Mouse (Mus musculus): ENCODE results near the gene Papola.

Papola gene

DNA sequence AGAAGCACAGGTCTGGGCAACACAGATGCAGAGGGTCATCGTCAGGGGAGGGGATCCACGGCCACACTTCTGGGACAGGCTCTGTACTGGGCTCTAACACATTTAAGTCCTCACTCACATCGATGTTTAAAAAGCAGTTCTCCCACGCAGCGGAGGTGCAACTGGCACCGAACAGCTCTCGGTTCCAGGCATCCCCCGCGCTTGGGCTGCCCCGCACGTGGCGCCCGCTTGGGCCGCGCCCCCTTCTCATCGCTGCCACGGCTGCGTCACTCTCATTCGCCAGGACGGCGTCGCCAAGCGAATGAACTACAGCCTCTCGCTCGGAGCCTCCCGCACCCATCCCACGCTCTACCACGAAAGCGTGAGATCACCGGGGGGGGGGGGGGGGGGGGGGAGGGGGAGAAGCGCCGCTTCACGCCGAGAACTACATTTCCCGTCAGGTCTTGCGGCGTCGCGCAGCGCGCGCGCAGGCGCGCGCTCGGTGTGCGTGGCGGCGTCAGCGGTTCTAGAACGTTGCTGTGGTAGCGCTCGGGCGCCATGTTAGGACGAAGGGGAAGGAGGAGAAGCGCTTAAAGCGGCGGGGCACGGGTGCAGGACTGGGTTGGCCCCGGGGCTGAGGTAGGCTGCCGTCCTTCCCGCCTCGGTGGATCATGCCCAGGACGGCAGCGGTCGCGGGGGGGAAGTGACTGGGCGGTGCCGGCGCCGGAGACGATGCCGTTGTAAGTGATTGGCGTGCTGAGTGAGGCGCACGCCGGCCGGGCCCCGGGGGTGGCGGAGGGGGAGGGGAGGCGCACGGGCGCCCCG lies at the start of gene Papola:
Papola (plus strand) TSS at position 499 of the 804 bp plus-strand sequence.
- peak; percentile 69 for DNase-seq (ENCODE audit: low read depth, low spot score)

GRCm38 (mm10) chr12:105735226-105735888 lies 49.1 kb upstream of the Papola start:
- DNase-seq (ENCODE audit: low read depth, low spot score) = no peak

GRCm38 (mm10) chr12:105735889-105736251 lies 48.6 kb upstream of the Papola start:
- no peak for DNase-seq (ENCODE audit: low read depth, low spot score)

DNA sequence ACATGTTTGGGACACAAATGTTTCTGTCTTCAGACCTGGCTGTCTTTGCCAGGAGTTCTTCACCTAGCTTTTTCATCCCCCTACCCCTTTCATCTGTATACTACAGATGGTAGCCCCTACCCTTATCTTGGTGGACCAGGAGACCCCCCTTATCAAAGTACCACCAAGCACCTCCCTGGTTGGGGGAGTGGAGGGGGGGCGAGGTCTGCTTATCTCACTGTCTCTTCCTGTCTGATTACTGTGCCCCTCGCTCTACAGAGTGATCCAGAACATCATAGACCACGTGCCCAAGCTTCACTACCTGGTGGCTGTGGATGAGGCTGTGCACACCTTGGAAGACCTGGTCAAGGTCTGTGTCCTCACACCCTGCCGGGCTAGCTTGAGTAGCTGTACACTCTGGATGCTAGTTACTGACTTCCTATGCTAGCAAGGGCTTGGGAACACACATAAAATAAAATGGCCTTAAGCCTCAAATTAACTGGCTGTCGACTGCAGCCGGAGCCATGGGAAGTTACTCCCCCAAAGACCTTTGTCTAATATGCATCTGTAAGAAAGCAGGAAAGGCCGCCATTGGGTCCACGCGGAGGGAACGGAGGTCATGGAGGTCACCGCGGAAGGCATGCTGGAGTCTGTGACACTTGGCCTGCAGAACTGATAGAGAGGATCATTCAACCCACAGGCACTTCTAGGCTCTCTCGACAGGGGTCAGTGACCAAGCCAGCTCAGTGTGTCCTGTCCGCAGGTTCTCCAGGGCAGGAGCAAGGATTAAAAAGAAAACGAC lies 46.0 kb upstream of the Papola start:
- DNase-seq (ENCODE audit: low read depth, low spot score) = no peak

DNA sequence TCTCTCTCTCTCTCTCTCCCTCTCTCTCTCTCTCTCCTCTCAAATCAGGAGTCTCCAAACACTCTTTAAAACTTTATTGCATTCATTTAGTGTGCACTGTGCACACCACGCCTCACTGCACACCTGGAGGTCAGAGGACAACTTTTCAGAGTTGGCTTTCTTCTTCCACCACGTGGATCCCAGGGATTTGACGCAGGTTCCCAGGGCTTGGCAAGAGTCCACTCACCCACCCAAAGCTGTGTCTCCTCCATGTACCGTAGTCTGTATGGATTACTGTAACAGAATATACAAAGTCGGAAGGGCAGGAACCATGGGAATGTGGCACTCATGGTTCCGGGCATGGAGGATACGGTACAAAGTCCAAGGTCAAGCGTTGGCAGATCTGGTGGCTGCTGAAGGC lies 44.8 kb upstream of the Papola start:
- no peak for DNase-seq (ENCODE audit: low read depth, low spot score)

- DNase-seq (ENCODE audit: low read depth, low spot score) = no peak
These were observed 36.4 kb upstream of the Papola start for GRCm38 (mm10) chr12:105748114-105748513.

GRCm38 (mm10) chr12:105753813-105754212 lies 30.7 kb upstream of the Papola start:
- DNase-seq (ENCODE audit: low read depth, low spot score) = no peak

GRCm38 (mm10) chr12:105757816-105758497 lies 26.5 kb upstream of the Papola start:
- peak; percentile 11 for DNase-seq (ENCODE audit: low read depth, low spot score)

DNA sequence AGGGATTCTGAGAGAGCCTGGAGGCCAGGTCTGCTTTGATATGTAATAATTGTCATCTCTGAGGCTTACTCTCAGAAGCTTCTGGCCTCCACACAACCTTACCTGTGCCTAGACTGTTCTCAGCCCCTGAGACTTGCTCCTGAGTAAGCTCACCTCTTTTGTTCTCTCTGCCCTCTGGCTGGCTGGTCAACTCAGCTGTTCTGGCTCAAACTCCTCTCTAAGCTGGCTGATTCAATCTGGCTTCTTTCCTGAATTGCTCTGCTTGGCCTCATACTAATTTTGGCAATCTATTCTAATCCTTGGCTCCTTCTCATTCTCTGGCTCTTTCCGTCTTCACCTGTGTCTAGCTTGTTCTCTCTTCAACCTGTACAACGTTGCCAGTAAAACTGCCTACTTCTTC lies 25.6 kb upstream of the Papola start:
- DNase-seq (ENCODE audit: low read depth, low spot score) = no peak

GRCm38 (mm10) chr12:105759849-105760478 lies 24.5 kb upstream of the Papola start:
- DNase-seq (ENCODE audit: low read depth, low spot score) = no peak

DNA sequence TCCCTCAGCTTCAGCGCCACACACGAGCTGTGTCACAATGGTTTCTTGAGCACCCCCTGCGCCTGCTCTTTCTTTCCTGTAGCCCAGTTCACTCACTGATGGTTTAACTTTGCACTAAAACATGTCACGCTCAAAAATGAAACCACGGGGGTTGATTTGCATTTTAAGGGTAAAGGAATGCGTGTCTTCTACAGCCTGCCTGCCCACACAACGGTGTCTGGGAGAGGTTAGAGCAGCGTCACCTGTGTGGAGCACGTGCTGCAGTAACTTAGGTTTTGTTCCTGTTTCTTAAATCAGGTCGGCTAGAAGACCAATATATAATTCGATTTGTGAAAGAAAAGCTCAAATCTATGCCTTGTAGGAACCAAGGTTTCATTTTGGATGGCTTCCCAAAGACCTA lies 23.3 kb upstream of the Papola start:
- no peak for DNase-seq (ENCODE audit: low read depth, low spot score)

GRCm38 (mm10) chr12:105761629-105762028 lies 22.9 kb upstream of the Papola start:
- DNase-seq (ENCODE audit: low read depth, low spot score) = no peak

DNA sequence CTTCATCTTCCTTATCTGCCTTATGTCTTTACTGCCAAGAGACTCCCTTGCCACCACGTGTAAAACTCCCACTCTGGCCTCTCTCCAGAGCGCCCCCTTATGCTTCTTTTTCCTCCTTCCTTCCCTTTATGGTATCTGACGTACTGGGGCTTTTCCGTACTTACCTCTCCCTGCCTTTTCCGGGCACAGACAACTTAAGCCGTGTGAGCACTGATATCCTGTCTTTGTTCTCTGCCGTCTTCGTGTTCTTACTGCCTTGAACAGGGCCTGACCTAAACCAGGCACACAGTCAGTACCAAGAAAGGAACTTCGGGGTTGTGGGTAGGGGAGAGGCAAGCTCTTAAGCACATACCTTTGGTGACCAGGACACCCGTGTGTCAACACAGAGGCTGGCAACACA lies 14.8 kb upstream of the Papola start:
- no peak for DNase-seq (ENCODE audit: low read depth, low spot score)

DNA sequence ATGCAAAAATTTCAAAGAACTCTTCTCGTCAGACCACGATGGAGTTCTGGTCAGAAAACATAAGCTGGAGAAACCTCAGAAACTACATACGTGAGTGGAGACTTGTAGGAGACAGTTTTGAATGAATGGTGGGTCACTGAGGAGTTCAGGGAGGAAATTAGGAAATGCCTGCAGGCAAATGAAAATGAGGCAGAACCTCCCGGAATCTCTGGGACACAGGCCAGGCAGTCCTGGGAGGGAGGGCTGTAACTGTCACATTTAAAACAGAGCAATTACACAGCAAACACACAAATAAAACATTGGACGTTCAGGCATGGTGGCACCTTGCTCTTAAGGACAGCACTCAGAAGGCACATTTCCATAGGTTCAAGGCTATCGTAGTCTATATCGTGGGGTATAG lies 9.6 kb upstream of the Papola start:
- no peak for DNase-seq (ENCODE audit: low read depth, low spot score)

GRCm38 (mm10) chr12:105777651-105778050 lies 6.8 kb upstream of the Papola start:
- DNase-seq (ENCODE audit: low read depth, low spot score) = no peak

GRCm38 (mm10) chr12:105785000-105785774 lies 693 bp downstream of the Papola start:
- DNase-seq (ENCODE audit: low read depth, low spot score) = peak; percentile 43

DNA sequence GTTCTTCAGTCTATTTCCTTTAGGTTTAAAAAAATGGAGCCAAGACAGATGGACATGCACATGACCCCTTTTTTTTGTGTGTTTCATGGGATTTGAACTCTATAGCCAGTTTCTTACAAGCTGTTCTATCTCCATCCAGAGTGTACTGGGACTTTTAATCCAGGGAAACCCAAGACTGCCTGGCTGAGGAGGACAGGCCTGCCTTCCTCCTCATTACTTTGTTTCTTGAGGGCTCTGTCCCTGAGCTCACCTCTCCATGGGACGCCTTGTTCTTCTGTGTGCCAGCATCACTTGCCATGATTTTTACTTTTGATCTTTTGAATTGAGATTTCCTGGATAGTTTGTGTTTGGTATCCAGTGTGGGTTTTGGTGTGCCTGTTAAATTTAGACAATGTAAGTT lies 1.6 kb downstream of the Papola start:
- no peak for DNase-seq (ENCODE audit: low read depth, low spot score)

DNA sequence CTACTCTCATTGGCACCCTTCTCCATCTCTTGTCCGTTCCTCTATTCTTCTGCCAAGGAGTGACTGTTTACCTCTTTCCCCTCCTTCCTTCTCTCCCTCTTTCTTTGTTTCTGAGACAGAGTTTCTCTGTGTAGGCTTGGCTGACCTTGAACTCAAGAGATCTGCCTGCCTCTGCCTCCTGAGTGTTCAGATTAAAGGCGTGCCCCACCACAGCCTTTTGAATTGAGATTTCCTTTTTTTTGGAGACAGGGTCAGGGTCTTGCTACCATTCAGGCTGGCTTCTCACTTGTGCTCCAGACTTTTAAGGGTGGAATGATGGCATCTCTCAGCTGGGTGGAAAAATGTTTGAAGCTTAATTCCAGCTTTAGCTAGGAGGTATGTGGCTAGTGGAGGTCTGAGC lies 3.1 kb downstream of the Papola start:
- DNase-seq (ENCODE audit: low read depth, low spot score) = no peak

GRCm38 (mm10) chr12:105789885-105790284 lies 5.4 kb downstream of the Papola start:
- DNase-seq (ENCODE audit: low read depth, low spot score) = no peak

- no peak for DNase-seq (ENCODE audit: low read depth, low spot score)
These were observed 10.4 kb downstream of the Papola start for GRCm38 (mm10) chr12:105794896-105795295.

DNA sequence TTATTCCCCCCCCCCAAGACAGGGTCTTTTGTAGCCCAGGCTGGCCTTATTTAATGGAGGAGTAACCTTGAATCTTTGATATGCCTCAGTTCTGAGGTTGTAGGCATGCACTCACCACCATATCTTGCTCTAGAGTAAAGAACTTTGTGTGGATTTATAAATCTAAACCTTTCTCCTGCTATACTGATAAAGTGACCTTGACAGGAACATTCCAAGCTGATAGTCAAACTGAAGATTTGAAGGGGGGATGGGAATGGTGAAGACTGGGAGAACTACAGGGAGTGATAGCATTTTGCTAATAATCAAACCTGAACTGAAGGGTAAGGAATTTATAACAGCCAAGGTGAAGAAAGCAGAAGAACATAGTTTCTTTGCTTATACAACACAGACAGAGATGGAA lies 13.5 kb downstream of the Papola start:
- no peak for DNase-seq (ENCODE audit: low read depth, low spot score)
